In the genomic region with DNA sequence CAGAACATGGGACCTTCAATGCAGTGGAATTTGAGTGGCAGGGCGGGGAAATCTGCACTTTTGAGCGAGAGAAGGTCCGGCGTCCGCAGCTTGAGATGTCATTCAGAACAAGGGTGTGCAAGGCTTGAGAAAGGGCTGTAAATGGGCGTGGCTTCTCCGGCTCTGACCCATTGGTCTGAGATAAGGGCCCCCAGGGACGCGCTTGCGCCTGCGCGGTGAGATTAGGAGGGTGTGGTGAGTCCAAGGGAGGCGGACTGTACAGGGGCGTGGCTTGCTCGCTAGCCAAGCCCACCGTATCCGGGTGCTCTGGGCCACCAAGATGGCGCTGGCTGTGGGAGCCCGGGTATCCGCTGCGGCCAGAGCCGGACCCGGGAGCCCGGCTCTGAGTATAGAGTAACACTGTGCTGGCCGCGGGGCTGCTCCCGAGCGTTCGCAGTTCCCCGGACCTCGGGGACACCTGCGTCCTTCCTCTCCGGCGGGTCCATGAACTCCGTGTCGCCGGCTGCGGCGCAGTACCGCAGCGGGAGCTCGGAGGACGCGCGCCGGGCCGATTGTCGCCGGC, we compare ENCODE assay signal across 8 mouse cellular contexts. TPM values are rescaled to one million over a fixed set of nuclear protein-coding genes. Genes with fewer than 3 reads are reported as not detected.
A peak's percentile ranks its signal among the peaks of the same experiment; 100 is the strongest.
DNase-seq lines count a peak whose midpoint lies in the region; ATAC-seq lines count a peak whose summit lies in the region.

A gene (plus strand): TSS at position 294 of the 562 bp plus-strand sequence.

- peak within 1 kb of the TSS; percentile 82 for H3K9ac ChIP-seq in hindbrain, embryonic 12.5 days

- no peaks in the 10 kb centered on the region for H3K27me3 ChIP-seq in hindbrain, embryonic 12.5 days

- H3K4me1 ChIP-seq in hindbrain, embryonic 12.5 days: peaks cover 19% of the 10 kb centered on the region

- H3K4me2 ChIP-seq in hindbrain, embryonic 12.5 days (replicated peaks): peak within 1 kb of the TSS; percentile 93

- peak; percentile 97 for ATAC-seq in hindbrain, embryonic 12.5 days (ENCODE audit: low FRiP score)

- DNase-seq in NIH3T3 (ENCODE audit: low read depth): peak; percentile 99
- DNase-seq in cerebellum, postnatal 10 days: peak; percentile 100
- DNase-seq in frontal cortex, postnatal 10 days (ENCODE audit: low spot score in 2 of 2): peak; percentile 95 to 96
- DNase-seq in layer of hippocampus, postnatal 14 days (ENCODE audit: low spot score in 2 of 2): peak; percentile 92 to 97
- peak; percentile 98 for DNase-seq in lung, postnatal 14 days
- peak; percentile 97 for DNase-seq in retina, adult 2 months (ENCODE audit: low read depth, low spot score)
- peak; percentile 95 to 97 for DNase-seq in thymus, postnatal 36 days

- H3K36me3 ChIP-seq in hindbrain, embryonic 12.5 days: peaks cover 29% of the 10 kb centered on the region

- H3K4me3 ChIP-seq in hindbrain, embryonic 12.5 days: peak within 1 kb of the TSS; percentile 86

- H3K9me3 ChIP-seq in hindbrain, embryonic 12.5 days (replicated peaks): no peaks in the 10 kb centered on the region

- 0% methylated on average over 46 of the region's 49 CpGs for WGBS in hindbrain, embryonic 12.5 days

- H3K27ac ChIP-seq in hindbrain, embryonic 12.5 days: peak within 1 kb of the TSS; percentile 78

RNA-seq across cellular contexts. Expression of the gene that starts here (rescaled TPM):
- polyA plus RNA-seq in hindbrain, embryonic 12.5 days (2016; fragmentation: Nextera tagmentation; extraction: Ambion mirVana): 43.4 and 46.8 TPM in 2 replicates
- 10 to 100 TPM; 33.5 to 39.3 TPM for total RNA-seq in layer of hippocampus, postnatal 14 days (2021)

Comparison
In these comparisons a context has a peak if more than half of its experiments do, and no peak if none do; other contexts are left out.
1. Peak in every context shown above with its lines: DNase-seq, ATAC-seq, H3K4me3 ChIP-seq and H3K27ac ChIP-seq.